Mouse (Mus musculus) left cerebral cortex, postnatal 25 days (tissue): ENCODE measurements around the gene Olfr651. TPM values are rescaled to one million over a fixed set of nuclear protein-coding genes. Genes with fewer than 3 reads are reported as not detected.
"Not testable (repeated sequence)": the region's sequence is repeated elsewhere in the genome, so short reads cannot be mapped to it uniquely, and the experiment has no call there.

Source experiments
- DNase-seq, 2 experiments: peaks; one replicate each; pipeline ENCODE4 v3.0.0; 2022; ENCODE audit warnings: low spot score in 2 of 2, mixed read lengths in 1 of 2
- intact Hi-C: fragments of 180-260 bp; cut with DNase I; formaldehyde crosslinking; loops from one replicate; pipeline ENCODE4 v1.15.1; 2025
- total RNA-seq, 2 experiments: library from RNA; stranded (reverse); gene quantifications; 2 replicates each; pipeline ENCODE4 v1.2.3; 2021

Olfr651 gene
- total RNA-seq = not detected

GRCm38 (mm10) chr7:104549833-104550232 lies at the start of gene Olfr651:
Olfr651 (plus strand) TSS chr7:104550133.
- DNase-seq = no peak
- intact Hi-C loops = no loop called here

GRCm38 (mm10) chr7:104501186-104501585 lies 48.7 kb upstream of the Olfr651 start:
- DNase-seq, intact Hi-C loops: not testable (repeated sequence)

GRCm38 (mm10) chr7:104501589-104502371 lies 48.2 kb upstream of the Olfr651 start:
- intact Hi-C loops = no loop called here
- no peak for DNase-seq

GRCm38 (mm10) chr7:104507421-104508065 lies 42.4 kb upstream of the Olfr651 start, which contains the start of gene Trim30d:
Trim30d (minus strand) TSS chr7:104507849.
- DNase-seq = not testable (repeated sequence)
- intact Hi-C loops = loop anchor here (5.0 kb wide), 1 partner anchor 60 kb away; no protein-coding TSS in a partner anchor

GRCm38 (mm10) chr7:104552700-104553099 lies 2.8 kb downstream of the Olfr651 start:
- no peak for DNase-seq
- intact Hi-C loops = no loop called here

GRCm38 (mm10) chr7:104560601-104561000 lies 10.7 kb downstream of the Olfr651 start, which contains the start of gene Olfr652:
Olfr652 (plus strand) TSS chr7:104560901.
- no peak for DNase-seq

GRCm38 (mm10) chr7:104577014-104577413 lies 27.1 kb downstream of the Olfr651 start, which contains the start of gene Olfr653:
Olfr653 (plus strand) TSS chr7:104577314.
- DNase-seq = no peak
- intact Hi-C loops = no loop called here

More at GRCm38 (mm10) chr7:104560601-104561000, 10.7 kb downstream of the Olfr651 start, which contains the start of gene Olfr652:
- intact Hi-C loops = no loop called here

GRCm38 (mm10) chr7:104580846-104581245 lies 30.9 kb downstream of the Olfr651 start:
- intact Hi-C loops = no loop called here
- DNase-seq = no peak

GRCm38 (mm10) chr7:104581429-104581828 lies 31.5 kb downstream of the Olfr651 start:
- intact Hi-C loops = no loop called here
- no peak for DNase-seq

GRCm38 (mm10) chr7:104586725-104587124 lies 36.8 kb downstream of the Olfr651 start, which contains the start of gene Olfr654:
Olfr654 (plus strand) TSS chr7:104587025.
- intact Hi-C loops = no loop called here

GRCm38 (mm10) chr7:104588274-104588673 lies 38.3 kb downstream of the Olfr651 start:
- intact Hi-C loops = no loop called here

More at GRCm38 (mm10) chr7:104586725-104587124, 36.8 kb downstream of the Olfr651 start, which contains the start of gene Olfr654:
- no peak for DNase-seq

GRCm38 (mm10) chr7:104601679-104602078 lies 51.7 kb downstream of the Olfr651 start, which contains the start of gene Olfr655:
Olfr655 (minus strand) TSS chr7:104601779.
- DNase-seq = no peak
- intact Hi-C loops = no loop called here

More at GRCm38 (mm10) chr7:104588274-104588673, 38.3 kb downstream of the Olfr651 start:
- no peak for DNase-seq

- no peak for DNase-seq
- intact Hi-C loops = no loop called here
These were observed 53.2 kb downstream of the Olfr651 start for GRCm38 (mm10) chr7:104603173-104603572.

Other genes starting within 250 kb of the Olfr651 start
- gene Trim12a, start 234.7 kb upstream of the Olfr651 start, total RNA-seq = 1 to 10 TPM; 1.8 to 2.1 TPM
- not detected for gene Trim34b, start 220.7 kb upstream of the Olfr651 start, total RNA-seq
- 1 to 10 TPM in 1 of 2 experiments, under 1 TPM in 1; 0.94 to 1.5 TPM for gene Trim12c, start 196.8 kb upstream of the Olfr651 start, total RNA-seq
- not detected for gene Trim30b, start 180.2 kb upstream of the Olfr651 start, total RNA-seq
- gene Trim30c, start 149.3 kb upstream of the Olfr651 start, total RNA-seq = not detected
- 1 to 10 TPM in 1 of 2 experiments, under 1 TPM in 1; 0.82 to 1.3 TPM for gene Trim30a, start 84.9 kb upstream of the Olfr651 start, total RNA-seq
- gene Trim30d, start 42.3 kb upstream of the Olfr651 start, total RNA-seq = under 1 TPM in 1 of 2 experiments, not detected in 1; 0.27 TPM
- gene Olfr652, start 10.8 kb downstream of the Olfr651 start, total RNA-seq = not detected
- gene Olfr653, start 27.2 kb downstream of the Olfr651 start, total RNA-seq = not detected
- gene Olfr654, start 36.9 kb downstream of the Olfr651 start, total RNA-seq = not detected
- gene Olfr655, start 51.6 kb downstream of the Olfr651 start, total RNA-seq = not detected
- gene Olfr656, start 63.8 kb downstream of the Olfr651 start, total RNA-seq = not detected
- gene Olfr657, start 74.7 kb downstream of the Olfr651 start, total RNA-seq = not detected
- gene Olfr658, start 97.2 kb downstream of the Olfr651 start, total RNA-seq = not detected
- not detected for gene Olfr659, start 116.6 kb downstream of the Olfr651 start, total RNA-seq
- gene Olfr661, start 136.4 kb downstream of the Olfr651 start, total RNA-seq = not detected
- not detected for gene Usp17le, start 227.3 kb downstream of the Olfr651 start, total RNA-seq